Mouse (Mus musculus): ENCODE measurements around the gene Nop14.

GRCm38 (mm10) chr5:34635665-34636192, 24.2 kb downstream of the Nop14 start:
- TF ChIP-seq CTCF (IDR thresholded peaks at IDR 0.05; ENCODE audit: low read depth) = no peak
- no peak for TF ChIP-seq EP300 (IDR thresholded peaks at IDR 0.05; ENCODE audit: low read depth)

Data from liver, postnatal 0 days (tissue).